Mouse (Mus musculus) splenic B cell, adult 2 months (primary cell): ENCODE measurements at regions not wholly inside any gene's neighbourhood (a gene's known extent, or its start where the extent isn't known, plus 50 kb on each side); places are given as distances from the start of the nearest gene placed in this dataset.

Experiments
- DNase-seq: peaks from one replicate; pipeline ENCODE4 v3.0.0-alpha.2; 2011; ENCODE audit warnings: low read depth, low spot score
- H3K27me3 ChIP-seq: 2 replicates; pipeline ENCODE4 v1.6.1; 2012; ENCODE audit warnings: mild to moderate bottlenecking, low read length, moderate library complexity, mixed read lengths; ENCODE audit not compliant: control insufficient read depth, poor library complexity, insufficient read depth, severe bottlenecking
- H3K36me3 ChIP-seq: 2 replicates; pipeline ENCODE4 v1.6.1; 2012; ENCODE audit warnings: mild to moderate bottlenecking, low read length, moderate library complexity, mixed read lengths; ENCODE audit not compliant: control insufficient read depth, poor library complexity, insufficient read depth, severe bottlenecking

DNA sequence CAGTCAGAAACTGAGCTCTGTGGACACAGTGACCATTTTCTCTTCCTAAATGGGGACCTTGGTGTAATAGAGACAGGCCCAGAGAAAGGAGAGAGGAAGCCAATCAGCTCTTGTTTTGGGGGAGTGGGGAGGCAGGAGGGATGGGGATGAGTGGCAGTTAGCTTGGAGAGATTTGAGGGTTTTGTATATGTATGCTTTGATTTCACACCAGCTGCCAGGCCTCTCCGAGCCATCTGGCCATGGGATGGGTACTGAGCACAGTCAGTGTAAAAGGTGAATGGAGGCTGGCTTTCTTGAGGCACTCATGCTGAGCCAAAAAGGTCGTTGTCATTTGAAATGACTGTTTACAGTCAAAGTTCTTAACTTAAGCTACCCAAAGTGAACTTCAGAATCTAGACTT is 295.2 kb upstream of the Gadl1 start:
- H3K36me3 ChIP-seq: no peaks in the 10 kb centered on the region
- no peak for DNase-seq
- no peaks in the 10 kb centered on the region for H3K27me3 ChIP-seq

DNA sequence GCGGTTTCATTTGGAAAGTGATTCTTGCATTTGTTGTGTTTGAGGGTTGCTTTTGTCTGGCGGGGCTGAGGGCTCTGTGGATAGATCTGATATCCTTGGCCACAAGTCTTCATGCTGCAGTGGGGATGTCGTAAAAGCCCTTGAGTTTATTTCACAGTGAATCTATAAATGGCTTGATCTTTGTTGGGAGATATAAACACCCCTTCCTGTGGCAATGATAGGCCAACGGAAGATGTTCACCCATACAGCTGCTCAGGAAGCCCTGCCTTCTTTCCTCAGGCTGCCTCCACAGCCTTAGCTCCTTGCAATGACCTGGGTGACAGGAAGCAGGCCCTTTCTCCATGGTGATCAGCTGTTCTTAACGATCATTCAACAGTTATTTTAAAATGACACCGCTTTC is 291.3 kb upstream of the Gadl1 start:
- Histone ChIP-seq H3K27me3 (no peaks in the 10 kb centered on the region), H3K36me3 (no peaks in the 10 kb centered on the region)
- DNase-seq: no peak

DNA sequence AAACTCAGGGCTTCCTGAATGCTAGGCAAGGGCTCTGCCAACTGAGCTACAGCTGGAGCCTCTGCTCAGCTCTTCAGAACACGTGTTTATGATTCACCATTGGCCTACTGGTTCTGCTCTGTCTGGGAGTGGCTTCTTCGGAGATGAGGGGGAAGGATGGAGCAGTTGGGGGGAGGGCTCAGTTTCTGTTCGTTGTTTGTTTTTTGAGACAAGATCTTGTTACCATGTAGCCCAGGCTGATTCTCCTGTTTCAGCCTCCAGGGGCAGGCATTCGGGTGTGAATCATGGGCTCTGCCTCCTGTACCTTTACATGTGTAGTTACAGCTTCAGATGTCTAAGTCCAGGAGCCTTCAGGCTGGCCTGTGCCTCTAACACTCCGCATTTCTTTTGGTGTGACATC is 285.3 kb upstream of the Gadl1 start:
- Histone ChIP-seq H3K27me3 (no peaks in the 10 kb centered on the region), H3K36me3 (no peaks in the 10 kb centered on the region)
- DNase-seq: peak; percentile 85

DNA sequence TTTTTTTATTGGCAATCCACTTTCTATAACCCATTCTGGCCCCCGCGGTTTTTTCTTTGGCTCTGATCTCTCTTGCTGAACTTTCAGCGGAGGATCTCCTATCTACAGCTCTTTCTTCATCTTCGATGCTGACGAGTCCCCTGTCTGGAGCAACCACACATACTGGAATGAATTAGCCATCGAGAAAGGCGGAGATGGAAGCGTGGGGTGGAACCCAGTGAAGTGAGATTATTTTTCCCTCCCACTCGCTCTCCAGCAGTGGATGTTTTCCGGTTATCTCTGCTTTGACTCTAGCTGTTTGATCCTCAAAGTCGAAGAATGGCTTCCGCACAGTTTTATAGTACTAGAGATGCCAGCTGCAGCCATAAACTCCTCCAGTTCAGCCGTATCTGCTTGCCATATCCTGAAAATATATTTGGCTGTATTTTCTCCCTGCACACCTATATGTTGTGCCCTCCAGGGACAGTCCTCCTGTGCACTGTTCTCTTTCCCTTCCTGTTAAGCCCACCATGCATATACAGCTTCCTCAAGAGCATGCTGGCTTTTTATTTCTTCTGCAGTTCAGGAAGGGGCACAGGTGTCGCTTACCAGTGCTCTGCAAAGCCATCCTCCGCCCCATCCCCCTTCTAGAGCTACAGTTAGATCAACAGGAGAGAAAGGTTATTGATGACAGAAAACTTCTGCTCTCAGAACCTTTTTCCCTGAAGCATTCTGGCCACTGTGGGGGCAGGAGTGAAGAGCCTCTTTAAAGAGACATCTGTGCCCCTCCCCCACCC is 284.3 kb upstream of the Gadl1 start:
- no peak for DNase-seq
- no peaks in the 10 kb centered on the region for H3K36me3 ChIP-seq
- H3K27me3 ChIP-seq: no peaks in the 10 kb centered on the region

DNA sequence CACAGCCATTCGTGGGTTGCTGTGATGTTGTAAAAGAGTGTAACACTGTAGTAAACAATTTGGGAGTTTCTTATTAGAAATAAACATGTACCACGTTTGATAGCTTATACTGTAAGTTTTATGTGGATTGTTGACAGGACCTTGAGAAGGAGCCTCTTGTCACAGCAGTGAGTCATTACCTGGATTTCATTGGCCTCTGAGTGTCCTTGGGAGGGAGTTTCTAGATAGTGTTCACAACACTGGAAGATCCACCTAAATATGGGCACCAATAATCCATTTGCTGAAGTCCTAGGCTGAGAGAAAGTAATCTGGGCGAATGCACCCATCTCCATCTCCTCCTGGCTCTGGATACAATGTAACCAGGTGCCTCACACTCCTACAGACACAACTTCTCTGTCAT is 281.7 kb upstream of the Gadl1 start:
- H3K36me3 ChIP-seq: no peaks in the 10 kb centered on the region
- no peak for DNase-seq
- no peaks in the 10 kb centered on the region for H3K27me3 ChIP-seq

DNA sequence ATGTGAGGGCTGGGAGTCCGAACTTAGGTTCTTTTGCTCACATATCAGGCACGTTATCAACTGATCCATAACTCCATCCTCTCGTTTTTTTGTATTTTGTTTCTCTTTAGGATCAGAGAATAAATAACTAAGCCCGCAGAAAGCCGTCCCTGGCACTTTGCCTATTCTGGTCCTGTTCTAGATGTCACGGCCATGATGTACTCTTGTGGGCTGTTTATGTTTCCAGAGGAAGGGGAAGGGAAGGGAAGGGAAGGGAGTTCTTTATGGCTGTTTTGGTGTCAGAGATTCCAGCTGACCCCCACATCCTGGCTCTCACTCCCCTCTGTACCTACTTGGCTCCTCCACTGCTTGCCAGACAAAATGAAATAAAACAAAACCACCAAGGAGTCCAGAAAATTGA is 272.1 kb upstream of the Gadl1 start:
- Histone ChIP-seq H3K36me3 (no peaks in the 10 kb centered on the region), H3K27me3 (no peaks in the 10 kb centered on the region)
- no peak for DNase-seq

DNA sequence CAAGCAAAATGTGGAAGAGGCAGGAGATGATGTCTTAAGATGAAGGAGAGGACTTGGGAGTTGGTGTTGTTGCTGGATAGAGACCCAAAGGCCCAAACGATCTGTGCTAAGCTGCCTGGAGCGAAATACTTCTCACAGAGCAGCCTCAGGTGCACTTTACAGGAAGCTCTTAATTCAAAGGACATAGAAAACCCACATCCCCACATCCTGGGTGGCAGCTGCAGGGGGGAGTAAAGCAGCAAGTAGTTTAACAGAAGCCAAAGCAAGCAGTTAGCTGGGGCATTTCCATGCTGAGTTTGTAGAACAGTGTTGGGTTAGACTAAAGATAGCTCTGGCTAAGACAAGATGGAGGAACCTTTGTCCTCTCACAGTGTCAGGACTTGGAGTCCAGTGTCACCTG is 268.5 kb upstream of the Gadl1 start:
- no peak for DNase-seq
- no peaks in the 10 kb centered on the region for H3K27me3 ChIP-seq
- no peaks in the 10 kb centered on the region for H3K36me3 ChIP-seq

DNA sequence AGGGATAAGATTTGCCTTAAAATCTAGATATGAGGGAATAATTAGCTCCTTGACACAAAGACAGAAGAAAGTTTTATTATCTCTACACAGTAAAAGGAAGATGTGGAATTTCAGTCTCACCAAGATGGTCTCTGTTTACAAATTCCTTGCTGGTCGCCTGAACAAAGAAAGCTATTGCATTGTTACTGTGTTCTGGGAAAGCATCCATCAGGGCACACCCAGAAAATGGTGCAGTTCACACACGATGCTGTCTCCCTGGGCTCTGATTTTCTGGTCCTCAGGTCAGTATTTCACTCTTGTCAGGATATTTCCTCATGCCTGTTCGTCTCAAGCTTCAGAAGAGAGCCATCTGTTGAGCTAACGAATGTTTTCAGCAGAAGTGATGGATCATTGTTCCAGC is 267.2 kb upstream of the Gadl1 start:
- no peak for DNase-seq
- Histone ChIP-seq H3K36me3 (no peaks in the 10 kb centered on the region), H3K27me3 (no peaks in the 10 kb centered on the region)

DNA sequence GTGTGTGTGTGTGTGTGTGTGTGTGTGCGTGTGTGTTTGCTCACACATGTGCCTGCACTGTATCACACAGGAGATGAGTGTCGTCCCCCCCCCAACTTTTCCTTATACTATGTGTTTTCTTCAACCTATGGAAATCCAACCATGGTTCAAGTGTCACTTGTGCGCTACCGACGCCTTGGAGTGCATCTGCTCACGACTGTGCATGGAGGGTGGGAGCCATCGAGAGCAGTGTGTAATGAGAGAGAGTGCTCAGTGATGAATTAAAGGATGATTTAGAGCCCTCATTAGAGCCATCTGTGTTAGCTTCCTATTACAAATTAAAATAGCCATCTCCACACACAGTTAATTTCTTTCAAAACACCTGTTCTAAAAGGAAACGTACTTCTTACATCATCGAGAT is 264.3 kb upstream of the Gadl1 start:
- no peaks in the 10 kb centered on the region for H3K36me3 ChIP-seq
- DNase-seq: no peak
- no peaks in the 10 kb centered on the region for H3K27me3 ChIP-seq

DNA sequence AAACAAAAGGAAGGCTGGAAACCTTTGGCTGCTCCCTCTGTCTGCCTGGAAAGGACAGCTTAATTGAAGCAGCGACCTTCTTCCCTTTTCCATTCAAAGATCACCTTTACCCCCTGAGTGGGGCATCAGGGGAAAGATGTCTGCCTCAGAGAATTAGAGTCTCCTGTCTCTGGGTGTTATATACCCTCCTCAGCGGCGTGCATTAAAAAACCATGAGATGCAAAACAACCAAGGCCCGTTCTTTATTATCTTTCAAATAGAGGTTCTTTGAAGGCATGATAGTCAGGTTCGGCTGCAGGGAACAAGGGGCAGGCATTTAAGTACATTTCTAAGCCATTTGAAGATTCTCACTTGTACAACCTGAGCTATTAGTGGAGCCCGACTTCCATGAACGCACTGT is 263.0 kb upstream of the Gadl1 start:
- DNase-seq: no peak
- no peaks in the 10 kb centered on the region for H3K27me3 ChIP-seq
- no peaks in the 10 kb centered on the region for H3K36me3 ChIP-seq

DNA sequence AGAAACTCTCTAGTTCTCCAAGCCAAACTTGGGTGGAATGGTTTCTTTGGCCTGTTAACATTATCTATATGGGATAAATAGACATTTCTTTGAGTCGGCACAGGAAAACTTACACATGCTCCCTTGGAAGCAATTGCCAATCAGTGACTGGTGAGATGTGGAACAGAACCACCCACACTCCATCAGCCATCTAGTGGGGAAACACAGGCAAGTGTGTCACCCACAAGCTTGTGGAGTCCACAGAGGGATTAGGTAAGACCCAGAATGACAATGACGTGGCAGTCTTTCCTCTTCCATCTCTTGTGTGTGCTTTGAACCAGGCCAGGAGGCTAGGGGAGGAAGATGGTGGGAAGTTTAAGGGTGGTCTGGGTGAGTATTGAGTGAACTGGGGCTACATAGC is 257.5 kb upstream of the Gadl1 start:
- Histone ChIP-seq H3K36me3 (no peaks in the 10 kb centered on the region), H3K27me3 (no peaks in the 10 kb centered on the region)
- no peak for DNase-seq

DNA sequence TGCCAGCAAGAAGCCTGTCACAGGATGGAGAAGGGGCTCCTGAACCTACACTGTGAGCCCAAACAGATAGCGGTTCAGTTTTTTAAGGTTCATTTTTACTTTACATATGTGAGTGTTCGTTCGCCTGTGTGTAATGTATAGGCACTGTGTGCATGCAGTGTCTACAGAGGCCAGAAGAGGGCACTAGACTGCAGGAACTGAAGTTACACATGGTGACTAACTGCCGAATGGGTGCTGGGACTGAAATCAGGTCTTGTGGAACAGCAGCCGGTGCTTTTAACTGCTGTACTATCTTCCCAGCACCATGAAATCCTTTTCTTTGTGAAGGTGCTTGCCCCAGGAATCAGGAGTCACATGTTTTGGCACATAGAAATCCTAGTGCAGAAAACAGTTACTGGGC is 256.1 kb upstream of the Gadl1 start:
- Histone ChIP-seq H3K36me3 (no peaks in the 10 kb centered on the region), H3K27me3 (no peaks in the 10 kb centered on the region)
- peak; percentile 13 for DNase-seq

DNA sequence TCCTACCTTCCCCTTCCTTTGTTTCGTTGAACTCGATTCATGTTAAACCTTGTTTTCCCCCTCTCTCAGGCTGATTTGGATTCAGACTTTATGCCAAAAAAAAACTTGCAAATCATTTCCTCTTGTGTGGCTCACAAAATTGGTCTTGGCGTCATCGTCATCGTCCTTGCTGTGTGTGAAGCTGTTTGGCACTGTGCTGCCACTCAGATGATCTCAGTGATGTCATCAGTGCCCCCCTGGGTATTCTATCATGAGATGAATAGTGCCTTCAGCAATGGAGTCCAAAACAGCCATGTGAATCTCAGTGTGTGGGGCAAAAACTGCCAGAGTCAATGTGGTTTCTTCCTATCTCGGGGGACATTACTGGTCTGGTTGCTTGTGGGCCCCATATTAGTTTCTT is 254.3 kb upstream of the Gadl1 start:
- Histone ChIP-seq H3K27me3 (no peaks in the 10 kb centered on the region), H3K36me3 (no peaks in the 10 kb centered on the region)
- DNase-seq: peak; percentile 86

DNA sequence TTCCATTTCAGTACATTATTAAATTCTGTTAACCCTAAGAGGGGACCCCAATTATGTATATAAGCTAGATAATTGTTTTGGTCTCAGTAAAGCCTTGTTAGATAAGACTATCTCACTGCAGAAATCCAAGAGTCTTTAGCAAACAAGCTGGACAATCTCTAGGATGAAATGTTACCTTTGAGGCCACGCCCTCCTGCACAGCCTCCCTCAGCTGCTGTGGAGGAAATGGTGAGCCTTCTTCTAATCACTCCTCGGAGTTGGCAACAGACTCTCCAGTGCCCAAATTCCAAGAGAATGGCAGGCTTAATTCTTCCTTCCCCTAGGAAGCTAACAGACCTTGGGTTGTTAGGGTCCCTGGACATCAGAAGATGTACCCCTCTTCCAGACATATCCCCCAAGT is 252.7 kb upstream of the Gadl1 start:
- DNase-seq: no peak
- no peaks in the 10 kb centered on the region for H3K27me3 ChIP-seq
- H3K36me3 ChIP-seq: no peaks in the 10 kb centered on the region

DNA sequence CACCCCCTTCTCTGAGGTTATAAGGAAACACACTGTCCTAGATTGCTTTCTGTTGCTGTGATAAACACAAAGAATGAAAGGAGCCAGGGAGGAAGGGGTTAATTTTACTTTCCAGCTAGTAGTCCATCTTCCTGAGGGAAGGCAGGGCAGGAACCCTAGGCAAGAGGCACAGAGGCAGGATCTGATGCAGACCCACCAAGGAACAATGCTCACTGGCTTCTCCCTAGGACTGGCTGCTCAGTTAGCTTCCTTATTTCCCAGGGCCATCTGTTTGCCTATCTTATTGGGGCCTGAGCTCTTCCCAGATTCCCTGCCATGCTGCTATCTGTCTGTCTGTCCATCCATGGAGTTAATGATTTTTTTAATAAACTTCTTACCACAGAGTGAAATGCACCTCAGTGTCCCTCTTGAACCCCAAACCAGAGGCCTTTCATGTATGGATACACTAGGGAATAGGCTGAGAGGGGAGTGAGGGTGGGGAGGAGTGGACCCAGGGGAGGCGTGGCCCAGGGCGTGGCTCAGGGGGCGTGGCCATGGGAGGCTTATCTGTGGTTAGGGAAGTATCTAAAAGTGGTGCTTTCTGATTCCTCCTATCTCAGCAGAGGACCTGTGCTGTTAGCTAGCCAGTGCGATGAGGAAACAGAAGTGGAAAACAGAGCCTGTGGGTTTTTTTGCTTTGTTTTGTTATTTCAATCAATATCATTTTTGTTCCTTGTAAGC is 252.1 kb upstream of the Gadl1 start:
- no peaks in the 10 kb centered on the region for H3K36me3 ChIP-seq
- H3K27me3 ChIP-seq: no peaks in the 10 kb centered on the region
- peak; percentile 66 for DNase-seq

DNA sequence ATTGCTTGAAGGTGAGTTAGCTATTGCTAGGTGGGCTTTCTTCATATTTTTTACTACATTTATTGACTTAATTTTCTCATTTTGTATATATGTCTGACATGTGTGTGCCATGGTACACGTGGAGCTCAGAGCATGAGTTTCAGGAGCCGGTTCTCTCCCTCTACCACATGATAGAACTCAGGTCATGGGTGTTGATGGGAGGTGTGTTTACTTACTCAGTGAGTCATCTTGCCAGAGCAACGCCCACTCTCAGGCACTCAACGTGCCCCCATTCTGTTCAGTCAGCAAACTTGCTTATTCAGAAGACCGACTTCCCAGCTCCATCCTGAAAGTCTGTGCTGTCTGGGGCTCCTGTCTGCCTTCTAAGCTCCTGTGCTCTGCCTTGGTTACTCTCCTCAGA is 250.8 kb upstream of the Gadl1 start:
- DNase-seq: no peak
- H3K36me3 ChIP-seq: no peaks in the 10 kb centered on the region
- H3K27me3 ChIP-seq: no peaks in the 10 kb centered on the region
